Mouse (Mus musculus) kidney, embryonic 14.5 days (tissue): ENCODE measurements around the gene Thtpa. TPM values are rescaled to one million over a fixed set of nuclear protein-coding genes. Genes with fewer than 3 reads are reported as not detected.

ENCODE experiments used
- ATAC-seq: fragments of 200-750 bp; cut with Nextera tagmentation; 2 replicates; pipeline ENCODE4 v1.8.0; 2017; ENCODE audit warnings: moderate number of reproducible peaks, mild to moderate bottlenecking, moderate TSS enrichment, moderate library complexity; ENCODE audit not compliant: low FRiP score, low TSS enrichment
- H3K27ac ChIP-seq: fragments of 300-500 bp; sonication (generic); 2 replicates; pipeline ENCODE4 v1.5.1; 2014; ENCODE audit warnings: low read depth, mild to moderate bottlenecking, low read length, moderate library complexity, mixed read lengths
- H3K27me3 ChIP-seq: fragments of 300-500 bp; sonication (generic); 2 replicates; pipeline ENCODE4 v1.6.1; 2014; ENCODE audit warnings: mild to moderate bottlenecking, low read length; ENCODE audit not compliant: control insufficient read depth, insufficient read depth
- H3K36me3 ChIP-seq: fragments of 300-500 bp; sonication (generic); 2 replicates; pipeline ENCODE4 v1.6.1; 2014; ENCODE audit warnings: low read length, mixed read lengths; ENCODE audit not compliant: control insufficient read depth, insufficient read depth
- H3K4me1 ChIP-seq: fragments of 300-500 bp; sonication (generic); 2 replicates; pipeline ENCODE4 v1.6.1; 2014; ENCODE audit warnings: low read length, mixed read lengths; ENCODE audit not compliant: control insufficient read depth, insufficient read depth
- H3K4me2 ChIP-seq: fragments of 300-500 bp; sonication (generic); replicated peaks from 2 replicates; pipeline ENCODE4 v1.6.1; 2014; ENCODE audit warnings: low read depth, mild to moderate bottlenecking, low read length
- H3K4me3 ChIP-seq: fragments of 300-500 bp; sonication (generic); 2 replicates; pipeline ENCODE4 v1.5.1; 2014; ENCODE audit warnings: mild to moderate bottlenecking, low read length
- H3K9ac ChIP-seq: fragments of 300-500 bp; sonication (generic); 2 replicates; pipeline ENCODE4 v1.6.1; 2014; ENCODE audit warnings: low read depth, mild to moderate bottlenecking, low read length, moderate library complexity
- H3K9me3 ChIP-seq: fragments of 300-500 bp; sonication (generic); 2 replicates; pipeline ENCODE4 v1.6.1; 2016; ENCODE audit warnings: low read length; ENCODE audit not compliant: control insufficient read depth
- WGBS: fragments of 180-500 bp; shearing (Covaris S2); extraction: QIAGEN DNeasy Blood & Tissue Kit; methylation state at CpG from one replicate; pipeline ENCODE4 v1.1.7; 2014; 5-methylcytosine and 5-hydroxymethylcytosine counted together
- polyA plus RNA-seq: library from polyadenylated mRNA; unstranded; fragments of >200 nt; fragmentation: Nextera tagmentation; extraction: Ambion mirVana; gene quantifications from 2 replicates; pipeline ENCODE4 v1.2.1, GENCODE M21; 2014

Thtpa gene
- polyA plus RNA-seq, 1 experiment from 2014 or later, result 21.8 TPM

- Histone ChIP-seq H3K9ac (no peak overlapping the region), H3K4me1 (peaks cover 5% of the 10 kb centered on the region; the same call in 1 of the 2 replicates), H3K4me3 (no peak overlapping the region), H3K9me3 (no peaks in the 10 kb centered on the region), H3K27ac (no peak overlapping the region), H3K27me3 (no peaks in the 10 kb centered on the region), H3K36me3 (no peaks in the 10 kb centered on the region), H3K4me2 (no peak overlapping the region)
- WGBS, result 27% methylated on average over 7 of the region's 7 CpGs
- ATAC-seq, result peak; percentile 66; the same call in 1 of the 2 replicates
These were observed 44.7 kb downstream of the Thtpa start for GRCm38 (mm10) chr14:55139313-55139712.

GRCm38 (mm10) chr14:55146324-55146723 is 51.7 kb downstream of the Thtpa start:
- H3K27ac ChIP-seq, result no peak overlapping the region
- WGBS, result 92% methylated on average over 1 of the region's 1 CpGs
- H3K27me3 ChIP-seq, result no peaks in the 10 kb centered on the region
- no peaks in the 10 kb centered on the region for H3K9me3 ChIP-seq
- no peak overlapping the region for H3K4me3 ChIP-seq
- no peak overlapping the region for H3K4me2 ChIP-seq
- no peak overlapping the region for H3K9ac ChIP-seq
- no peaks in the 10 kb centered on the region for H3K4me1 ChIP-seq
- ATAC-seq, result no peak
- no peaks in the 10 kb centered on the region for H3K36me3 ChIP-seq

GRCm38 (mm10) chr14:55146829-55147401 is 52.3 kb downstream of the Thtpa start:
- Histone ChIP-seq H3K9me3 (no peaks in the 10 kb centered on the region), H3K4me1 (no peaks in the 10 kb centered on the region), H3K4me3 (no peak overlapping the region), H3K36me3 (no peaks in the 10 kb centered on the region), H3K27ac (no peak overlapping the region), H3K4me2 (no peak overlapping the region), H3K9ac (no peak overlapping the region), H3K27me3 (no peaks in the 10 kb centered on the region)
- ATAC-seq, result no peak
- 88% methylated on average over 12 of the region's 12 CpGs for WGBS

DNA sequence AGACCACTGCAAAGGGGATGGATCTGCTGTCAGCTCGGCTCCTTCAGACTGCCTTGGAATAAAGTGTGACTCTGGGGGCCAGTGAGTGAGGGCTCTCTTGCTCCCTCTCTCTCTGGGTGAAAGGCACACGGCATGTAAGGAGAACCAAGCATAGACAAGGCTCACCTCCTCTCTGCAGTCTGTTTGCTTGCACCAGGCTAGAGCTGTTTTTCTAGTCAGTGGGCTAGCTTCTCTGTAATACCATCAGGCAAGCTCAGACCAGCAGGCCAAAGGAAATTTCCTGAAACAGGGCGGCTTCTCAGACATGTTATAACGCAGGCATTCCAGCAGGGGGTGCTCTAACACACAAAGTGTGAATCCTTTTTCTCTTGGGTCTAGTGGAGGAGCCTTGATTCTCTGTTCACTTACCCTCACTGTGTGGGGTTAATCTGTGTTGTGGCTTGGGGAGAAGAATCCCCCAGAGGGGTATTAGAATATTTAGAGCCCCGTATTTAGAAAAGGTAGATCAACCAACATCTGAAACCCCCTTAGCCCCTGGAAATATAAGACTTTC is 53.9 kb downstream of the Thtpa start:
- Histone ChIP-seq H3K27ac (no peak overlapping the region), H3K9ac (no peak overlapping the region), H3K4me3 (no peak overlapping the region), H3K4me1 (no peaks in the 10 kb centered on the region), H3K4me2 (no peak overlapping the region), H3K9me3 (no peaks in the 10 kb centered on the region), H3K27me3 (no peaks in the 10 kb centered on the region), H3K36me3 (no peaks in the 10 kb centered on the region)
- 30% methylated on average over 5 of the region's 5 CpGs for WGBS
- ATAC-seq, result peak; percentile 41; the same call in 1 of the 2 replicates

Other genes with a start within 250 kb of the Thtpa start
- gene Homez, start 223.8 kb upstream of the Thtpa start, polyA plus RNA-seq, result 10.3 and 19.1 TPM in 2 replicates
- 2.9 and 4.5 TPM in 2 replicates for gene Ppp1r3e, start 217.2 kb upstream of the Thtpa start, polyA plus RNA-seq
- 5.3 and 6.1 TPM in 2 replicates for gene Bcl2l2, start 211.4 kb upstream of the Thtpa start, polyA plus RNA-seq
- 0.44 TPM in 1 of 2 replicates, not detected in the other for gene Gm20521, start 211.3 kb upstream of the Thtpa start, polyA plus RNA-seq
- gene Pabpn1, start 202.3 kb upstream of the Thtpa start, polyA plus RNA-seq, result 178 and 227 TPM in 2 replicates
- gene Slc22a17, start 181.7 kb upstream of the Thtpa start, polyA plus RNA-seq, result 41.0 and 58.9 TPM in 2 replicates
- gene Efs, start 168.7 kb upstream of the Thtpa start, polyA plus RNA-seq, result 26.2 and 33.8 TPM in 2 replicates
- 0.24 TPM in 1 of 2 replicates, not detected in the other for gene Il25, start 162.1 kb upstream of the Thtpa start, polyA plus RNA-seq
- gene Cmtm5, start 158.5 kb upstream of the Thtpa start, polyA plus RNA-seq, result 0.89 and 3.3 TPM in 2 replicates
- gene Myh6, start 127.9 kb upstream of the Thtpa start, polyA plus RNA-seq, result 0.30 and 0.54 TPM in 2 replicates
- not detected in 2 replicates for gene Gm17428, start 117.9 kb upstream of the Thtpa start, polyA plus RNA-seq
- gene Myh7, start 100.2 kb upstream of the Thtpa start, polyA plus RNA-seq, result 0.11 and 2.0 TPM in 2 replicates
- 80.8 and 109 TPM in 2 replicates for gene Ngdn, start 79.3 kb upstream of the Thtpa start, polyA plus RNA-seq
- 5.8 and 6.4 TPM in 2 replicates for gene Zfhx2, start 2.5 kb upstream of the Thtpa start, polyA plus RNA-seq
- gene Ap1g2, start 11.8 kb downstream of the Thtpa start, polyA plus RNA-seq, result 11.4 and 17.8 TPM in 2 replicates
- 0.43 and 0.55 TPM in 2 replicates for gene Jph4, start 22.2 kb downstream of the Thtpa start, polyA plus RNA-seq
- gene Dhrs2, start 127.2 kb downstream of the Thtpa start, polyA plus RNA-seq, result 0.22 TPM in 1 of 2 replicates, not detected in the other